Mouse (Mus musculus) E14TG2a.4 (cell line): ENCODE data around the gene Trim65.

Experiments
- H3K27me3 ChIP-seq: 2 replicates; pipeline ENCODE4 v1.6.1; 2014; ENCODE audit warnings: low read length, control low read depth; ENCODE audit not compliant: insufficient read depth
- H3K36me3 ChIP-seq: 2 replicates; pipeline ENCODE4 v1.6.1; 2014; ENCODE audit warnings: low read length, control low read depth; ENCODE audit not compliant: insufficient read depth
- H3K4me1 ChIP-seq: replicated peaks from 2 replicates; pipeline ENCODE4 v1.6.1; 2014; ENCODE audit warnings: low read depth, low read length, control low read depth
- H3K4me3 ChIP-seq: replicated peaks from 2 replicates; pipeline ENCODE4 v1.5.1; 2014; ENCODE audit warnings: mild to moderate bottlenecking, low read length
- H3K9me3 ChIP-seq: 2 replicates; pipeline ENCODE4 v1.6.1; 2014; ENCODE audit warnings: low read length, control low read depth
- CTCF ChIP-seq: conservative IDR thresholded peaks from 2 replicates; pipeline ENCODE4 v1.5.1; 2014; ENCODE audit warnings: low read length
- NANOG ChIP-seq: IDR thresholded peaks from 2 replicates; pipeline ENCODE4 v1.6.1; 2014; ENCODE audit warnings: borderline replicate concordance, low read length, mixed read lengths
- POU5F1 ChIP-seq: IDR thresholded peaks from 2 replicates; pipeline ENCODE4 v1.6.1; 2014; ENCODE audit warnings: low read length, borderline replicate concordance

Trim65 gene

DNA sequence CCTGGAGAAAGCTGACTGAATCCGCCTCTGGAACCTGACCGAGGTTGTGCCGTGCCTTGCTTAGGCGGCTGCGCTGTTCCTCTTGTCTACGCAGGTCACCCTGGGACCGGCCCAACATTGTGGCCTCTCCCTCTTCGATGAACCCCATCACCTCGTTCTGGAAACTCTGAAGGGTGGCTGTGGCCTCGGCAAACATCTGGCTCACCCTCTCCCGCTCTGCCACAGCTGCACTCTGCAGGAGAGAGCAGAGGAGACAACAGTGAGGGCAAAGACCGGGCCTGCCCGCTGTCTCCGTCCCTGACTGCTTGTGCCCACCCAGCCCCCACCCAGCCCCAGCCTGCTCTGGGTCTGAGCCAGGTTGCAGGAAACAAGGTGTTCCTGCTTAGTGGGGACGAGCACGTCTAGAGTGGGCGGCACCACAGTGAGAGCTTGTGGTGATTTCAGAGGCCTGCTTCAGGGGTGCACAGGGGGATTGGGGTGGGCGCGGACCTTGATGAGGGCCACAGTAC lies 23.1 kb downstream of the Trim65 start:
- H3K36me3 ChIP-seq = no peaks in the 10 kb centered on the region
- no peak for TF ChIP-seq POU5F1
- TF ChIP-seq CTCF = no peak
- no peak for TF ChIP-seq NANOG
- H3K4me3 ChIP-seq = peak overlapping the region; percentile 79
- H3K9me3 ChIP-seq = no peaks in the 10 kb centered on the region
- peaks cover 76% of the 10 kb centered on the region for H3K4me1 ChIP-seq
- H3K27me3 ChIP-seq = peaks cover 69% of the 10 kb centered on the region

DNA sequence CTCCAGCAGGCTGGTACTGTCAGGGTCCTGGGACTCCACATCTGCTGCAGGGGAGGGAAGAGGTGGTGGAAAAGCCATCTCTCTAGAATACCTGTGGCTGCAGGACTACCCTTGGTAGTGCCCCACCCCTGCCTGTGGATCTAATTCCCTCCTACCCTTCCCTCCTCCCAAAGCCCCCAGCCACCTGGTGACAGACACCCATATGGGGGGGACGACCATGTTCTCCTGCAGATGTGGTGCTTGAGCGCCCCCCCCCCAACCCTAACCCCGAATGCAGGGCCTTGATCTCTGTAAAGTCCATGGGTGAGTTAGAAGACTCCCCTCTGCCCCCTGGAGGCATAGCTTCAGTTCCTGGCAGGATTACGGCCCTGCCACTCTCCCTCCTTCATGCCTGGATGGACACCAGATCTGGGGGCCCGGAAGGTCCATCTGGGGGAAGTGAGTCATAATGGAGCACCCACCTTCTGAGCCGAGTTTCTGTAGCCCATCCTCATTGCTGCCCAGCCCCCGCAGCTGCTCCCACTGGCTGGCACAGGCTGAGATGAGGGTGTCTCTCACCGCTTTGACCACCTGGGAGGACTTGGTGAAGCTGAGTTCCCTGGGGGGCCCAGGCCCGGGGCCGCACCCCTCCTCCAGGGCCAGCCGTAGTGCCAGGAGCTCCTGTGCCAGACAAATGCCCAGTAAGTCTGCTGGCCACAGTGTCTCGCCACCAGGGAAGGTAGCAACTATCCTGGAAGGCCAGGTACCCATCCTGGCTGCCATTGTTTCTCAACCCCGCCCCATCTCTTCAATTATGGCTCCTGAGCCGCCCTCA lies 23.8 kb downstream of the Trim65 start:
- no peak; the same call in 1 of the 2 replicates for TF ChIP-seq CTCF
- TF ChIP-seq NANOG = no peak
- no peak for TF ChIP-seq POU5F1
- peak overlapping the region; percentile 79 for H3K4me3 ChIP-seq
- peaks cover 68% of the 10 kb centered on the region for H3K27me3 ChIP-seq
- H3K36me3 ChIP-seq = no peaks in the 10 kb centered on the region
- no peaks in the 10 kb centered on the region for H3K9me3 ChIP-seq
- peaks cover 81% of the 10 kb centered on the region for H3K4me1 ChIP-seq

DNA sequence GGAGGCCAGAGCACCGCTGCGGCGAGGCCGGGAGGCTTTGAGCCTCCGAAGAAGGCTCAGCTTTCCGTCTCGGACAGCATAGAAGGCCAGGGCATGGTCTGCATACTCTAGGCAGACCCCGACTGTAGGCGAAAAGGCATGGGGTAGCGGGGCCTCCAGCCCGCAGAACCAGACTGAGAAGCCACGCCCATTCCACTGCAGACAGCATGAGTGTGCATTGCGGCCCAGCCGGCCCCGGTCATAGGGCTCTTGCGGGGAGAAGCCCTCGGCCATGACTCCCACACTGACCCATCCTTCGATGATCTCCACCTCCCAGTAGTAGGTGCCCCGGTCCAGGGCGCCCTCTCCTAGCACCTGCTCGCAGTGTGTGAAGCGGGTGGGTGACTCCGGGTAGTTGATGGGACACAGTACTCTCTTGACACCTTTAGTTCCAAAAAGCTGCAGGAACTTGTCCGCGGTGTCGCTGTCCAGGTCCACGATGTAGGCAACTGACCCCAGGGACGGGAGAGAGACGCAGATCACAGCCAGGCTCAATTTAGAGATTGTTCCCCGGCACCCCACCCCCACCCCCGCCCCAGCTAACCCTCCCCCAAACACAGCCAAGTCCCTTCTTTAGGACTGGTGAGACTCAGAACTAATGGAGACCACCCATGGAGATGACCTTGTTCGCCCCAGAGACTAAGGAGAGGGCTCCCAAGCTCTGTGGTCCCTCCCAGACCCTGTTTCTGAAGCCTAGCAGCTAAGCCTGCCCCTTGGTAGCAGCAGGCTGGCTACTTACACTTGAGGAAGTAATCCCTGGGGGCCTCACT lies 24.6 kb downstream of the Trim65 start:
- Histone ChIP-seq H3K36me3 (no peaks in the 10 kb centered on the region), H3K9me3 (no peaks in the 10 kb centered on the region), H3K4me3 (peak overlapping the region; percentile 79), H3K27me3 (peaks cover 60% of the 10 kb centered on the region), H3K4me1 (peaks cover 84% of the 10 kb centered on the region)
- TF ChIP-seq POU5F1 = no peak
- no peak for TF ChIP-seq NANOG
- TF ChIP-seq CTCF = no peak

DNA sequence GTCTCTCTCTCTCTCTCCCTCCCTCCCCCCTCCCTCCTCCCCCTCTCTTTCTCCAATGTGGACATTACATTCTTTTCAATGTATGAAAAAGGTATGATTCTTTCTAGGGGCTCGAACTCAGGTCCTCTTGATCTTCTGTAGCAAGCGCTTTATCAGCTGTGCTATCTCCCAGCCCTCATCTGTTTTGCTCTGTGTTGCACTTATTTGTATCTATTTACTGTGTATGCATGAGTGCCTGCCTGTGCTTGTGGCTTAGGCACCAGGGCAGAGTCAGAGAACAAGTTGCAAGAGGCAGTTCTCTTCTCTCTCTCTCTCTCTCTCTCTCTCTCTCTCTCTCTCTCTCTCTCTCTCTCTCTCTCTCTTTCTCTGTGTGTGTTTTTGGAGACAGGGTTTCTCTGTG lies 25.9 kb downstream of the Trim65 start:
- TF ChIP-seq NANOG = no peak
- no peak overlapping the region for H3K4me3 ChIP-seq
- no peaks in the 10 kb centered on the region for H3K36me3 ChIP-seq
- no peaks in the 10 kb centered on the region for H3K9me3 ChIP-seq
- peaks cover 47% of the 10 kb centered on the region for H3K27me3 ChIP-seq
- H3K4me1 ChIP-seq = peaks cover 90% of the 10 kb centered on the region

DNA sequence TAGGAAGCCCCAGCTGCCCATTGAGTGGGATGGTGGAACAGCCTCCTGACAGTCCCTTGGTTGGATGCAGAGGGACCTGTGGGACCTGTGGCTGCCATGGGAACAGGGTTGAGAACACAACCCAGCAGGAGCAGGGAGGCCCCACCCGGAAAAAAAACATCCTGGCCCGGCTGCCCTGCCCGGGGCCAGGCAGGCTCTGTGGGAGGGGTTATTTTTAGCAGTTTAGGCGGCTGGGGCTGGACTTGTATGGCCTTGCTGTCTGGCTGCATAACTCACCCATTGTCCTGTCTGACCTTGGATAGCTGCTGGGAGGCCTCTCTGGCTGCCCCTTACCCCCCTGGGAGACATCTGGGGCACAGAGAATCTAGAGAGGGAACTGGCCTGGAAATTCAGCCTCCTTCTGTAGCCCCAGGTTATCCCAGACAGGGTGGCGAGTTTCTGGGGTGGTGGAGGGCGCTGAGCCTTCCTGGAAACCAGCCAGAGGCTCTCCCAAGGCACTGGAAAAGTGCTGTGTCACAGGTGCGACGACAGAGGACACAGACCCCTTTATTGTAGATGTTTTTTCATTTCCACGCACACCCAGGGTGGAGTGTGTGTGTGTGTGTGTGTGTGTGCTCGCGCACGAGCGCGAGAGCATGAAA lies 26.8 kb downstream of the Trim65 start:
- H3K9me3 ChIP-seq = no peaks in the 10 kb centered on the region

DNA sequence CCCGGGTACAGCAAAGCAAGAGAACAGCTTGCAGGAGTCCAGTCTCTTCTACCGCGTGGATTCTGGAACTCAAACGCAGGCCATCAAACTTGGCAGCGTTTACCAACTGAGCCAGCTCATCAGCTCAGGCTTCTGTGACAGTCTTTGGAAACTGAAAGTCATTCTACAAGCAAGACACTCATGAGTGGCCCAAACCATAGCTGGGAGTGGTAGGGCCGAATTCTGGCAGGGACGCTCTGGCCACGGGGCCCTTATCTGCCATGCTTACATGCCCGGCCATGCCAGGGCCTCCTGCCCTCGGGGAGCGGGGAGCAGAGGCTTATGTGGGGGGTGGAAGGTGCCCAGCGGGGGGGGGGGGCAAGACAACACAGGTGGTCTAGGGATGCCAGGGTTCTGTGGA lies 27.4 kb downstream of the Trim65 start:
- peaks cover 94% of the 10 kb centered on the region for H3K4me1 ChIP-seq
- no peaks in the 10 kb centered on the region for H3K9me3 ChIP-seq
- H3K36me3 ChIP-seq = no peaks in the 10 kb centered on the region
- H3K27me3 ChIP-seq = peaks cover 32% of the 10 kb centered on the region
- no peak for TF ChIP-seq POU5F1
- TF ChIP-seq CTCF = no peak
- no peak for TF ChIP-seq NANOG
- H3K4me3 ChIP-seq = peak overlapping the region; percentile 20

More for the DNA sequence above, 26.8 kb downstream of the Trim65 start:
- TF ChIP-seq NANOG = no peak
- TF ChIP-seq CTCF = no peak
- TF ChIP-seq POU5F1 = no peak
- Histone ChIP-seq H3K4me1 (peaks cover 96% of the 10 kb centered on the region), H3K4me3 (peak overlapping the region; percentile 53), H3K36me3 (no peaks in the 10 kb centered on the region), H3K27me3 (peaks cover 37% of the 10 kb centered on the region)

DNA sequence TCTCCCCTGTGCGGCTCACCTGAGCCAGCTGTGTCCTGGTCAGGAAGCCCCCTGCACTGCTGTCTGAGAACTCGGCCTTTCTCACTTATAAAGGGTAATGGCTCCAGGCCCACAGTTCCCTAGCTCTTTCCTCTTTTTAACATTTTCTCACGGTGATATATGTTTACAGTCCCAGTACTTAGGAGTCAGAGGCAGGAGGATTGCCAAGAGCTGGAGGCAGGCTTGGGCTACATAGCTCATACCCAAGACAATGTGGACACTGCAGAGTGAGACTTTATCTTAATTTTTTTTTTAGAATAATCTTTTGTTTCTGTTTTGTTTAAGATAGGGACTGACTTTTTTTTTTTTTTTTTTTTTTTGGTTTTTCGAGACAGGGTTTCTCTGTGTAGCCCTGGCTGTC lies 28.5 kb downstream of the Trim65 start:
- TF ChIP-seq NANOG = no peak
- TF ChIP-seq POU5F1 = no peak
- no peak for TF ChIP-seq CTCF
- Histone ChIP-seq H3K9me3 (no peaks in the 10 kb centered on the region), H3K27me3 (peaks cover 21% of the 10 kb centered on the region), H3K4me3 (peak overlapping the region; percentile 60; the same call in 1 of the 2 replicates), H3K4me1 (peaks cover 83% of the 10 kb centered on the region), H3K36me3 (no peaks in the 10 kb centered on the region)

DNA sequence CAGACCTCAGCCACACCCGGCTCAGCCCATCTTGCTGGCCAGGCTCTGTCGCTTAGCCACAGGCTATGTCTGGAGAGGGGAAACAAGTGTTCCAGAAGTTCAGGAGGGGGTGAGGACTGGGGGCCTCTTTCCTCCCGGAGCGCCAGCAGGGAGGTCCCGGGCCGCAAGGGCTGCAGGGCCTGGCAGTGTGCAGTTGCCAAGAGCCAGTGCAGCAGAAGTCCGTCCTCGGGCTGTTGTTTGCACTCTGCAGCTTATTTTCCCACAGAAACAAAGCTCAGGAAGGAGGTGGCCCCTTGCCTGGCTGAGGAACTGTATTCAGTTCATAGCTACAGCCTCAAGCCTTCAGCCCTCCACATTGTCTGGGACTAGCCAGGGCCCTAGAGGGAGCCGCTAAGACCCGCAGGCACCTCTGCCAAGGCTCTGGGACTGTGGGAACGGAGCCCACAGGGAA lies 29.0 kb downstream of the Trim65 start:
- Histone ChIP-seq H3K9me3 (no peaks in the 10 kb centered on the region), H3K4me3 (peak overlapping the region; percentile 60), H3K36me3 (no peaks in the 10 kb centered on the region), H3K27me3 (peaks cover 16% of the 10 kb centered on the region), H3K4me1 (peaks cover 78% of the 10 kb centered on the region)
- TF ChIP-seq NANOG (no peak), POU5F1 (no peak), CTCF (no peak)
